Mouse (Mus musculus) natural killer cell, adult 2 months (primary cell): ENCODE measurements around the gene B4galnt2.

ENCODE experiments used
- DNase-seq, 2 experiments: peaks; one replicate each; pipeline ENCODE4 v3.0.0; 2022; ENCODE audit warnings: low spot score in 2 of 2

The B4galnt2 gene

GRCm38 (mm10) chr11:95826317-95827167 lies 88.1 kb downstream of the B4galnt2 start:
- DNase-seq = no peak

- DNase-seq = no peak
Observed at GRCm38 (mm10) chr11:95825625-95826024, 89.1 kb downstream of the B4galnt2 start.

- DNase-seq = no peak
Observed at GRCm38 (mm10) chr11:95824877-95825243, 89.8 kb downstream of the B4galnt2 start.

GRCm38 (mm10) chr11:95824071-95824876 lies 90.4 kb downstream of the B4galnt2 start, which contains the start of gene Phospho1:
Gene Phospho1 (plus strand): TSS chr11:95824499.
- peak; percentile 79 to 81 for DNase-seq

GRCm38 (mm10) chr11:95822437-95822836 lies 92.3 kb downstream of the B4galnt2 start:
- DNase-seq = no peak

GRCm38 (mm10) chr11:95821511-95821910 lies 93.2 kb downstream of the B4galnt2 start:
- no peak for DNase-seq

- DNase-seq = no peak
Observed at GRCm38 (mm10) chr11:95819138-95819537, 95.6 kb downstream of the B4galnt2 start.
